18 mouse cellular contexts compared by ENCODE assay signal in the genomic region with DNA sequence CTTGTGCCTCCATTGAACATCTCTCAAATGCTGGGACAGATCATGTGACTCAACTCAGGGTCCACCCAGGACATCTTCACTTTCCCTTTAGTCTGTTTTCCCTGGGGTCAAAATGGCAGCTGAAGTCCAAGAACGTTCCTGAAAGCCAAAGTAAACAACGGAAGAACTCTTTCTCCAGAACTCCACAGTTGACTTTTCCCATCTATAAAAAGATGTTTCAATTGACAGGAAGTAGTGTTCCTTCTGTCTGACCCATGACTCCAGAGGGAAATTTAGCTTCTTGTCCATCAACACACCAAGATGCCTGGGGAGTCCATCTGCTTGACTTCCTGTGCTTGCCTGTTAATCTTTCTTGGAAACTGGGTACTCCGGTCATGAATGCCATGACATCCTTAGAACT.
A peak's percentile ranks its signal among the peaks of the same experiment; 100 is the strongest.
DNase-seq lines count a peak whose midpoint lies in the region.
"Had no signal": no experiment of that assay in that cellular context is flagged by ENCODE, and none has a peak within 500 bp of the region (broad histone marks: within the 10 kb centered on the region; RNA-seq: fewer than 3 reads in every experiment).

No protein-coding gene starts in this region.

- H3K4me3 ChIP-seq in heart, embryonic 10.5 days = no peak overlapping the region
- H3K4me3 ChIP-seq: embryonic facial prominence, embryonic 10.5 days; heart, embryonic 13.5 days; hindbrain, embryonic 12.5 days had no signal

- peak; percentile 94 for DNase-seq in heart, adult 11 months
- no peak for DNase-seq in heart, embryonic 10.5 days (ENCODE audit: low spot score)
- peak; percentile 20 for DNase-seq in kidney, adult 9 months
- DNase-seq in kidney, adult 18-20 months = no peak
- DNase-seq in lung, postnatal 10 days = peak; percentile 20
- DNase-seq in lung, adult 18-20 months = no peak
- DNase-seq in skeletal muscle tissue, adult 2 months (ENCODE audit: low read depth, low spot score) = peak; percentile 21
- DNase-seq: adrenal gland, adult 2 months; adrenal gland, postnatal 25 days; cerebellum, adult 2 months; cerebellum, postnatal 10 days; gastrocnemius, postnatal 14 days; heart, postnatal 36 days had no signal

- H3K36me3 ChIP-seq in heart, embryonic 10.5 days = no peaks in the 10 kb centered on the region
- H3K36me3 ChIP-seq: embryonic facial prominence, embryonic 10.5 days; heart, embryonic 13.5 days; hindbrain, embryonic 12.5 days had no signal

- no peaks in the 10 kb centered on the region for H3K9me3 ChIP-seq in heart, embryonic 10.5 days
- H3K9me3 ChIP-seq: heart, embryonic 13.5 days; hindbrain, embryonic 12.5 days had no signal

- H3K27me3 ChIP-seq in heart, embryonic 10.5 days (ENCODE audit: insufficient read depth, poor library complexity, severe bottlenecking) = 0 out of 2 replicates have a peak, but pooled peaks cover 5% of the 10 kb centered on the region
- H3K27me3 ChIP-seq: CH12.LX; heart, embryonic 13.5 days; hindbrain, embryonic 12.5 days; Patski had no signal

- H3K27ac ChIP-seq in heart, embryonic 10.5 days = no peak overlapping the region
- H3K27ac ChIP-seq: embryonic facial prominence, embryonic 10.5 days; heart, embryonic 13.5 days; hindbrain, embryonic 12.5 days had no signal

- H3K4me1 ChIP-seq in heart, embryonic 10.5 days = peaks cover 34% of the 10 kb centered on the region

- 76% methylated on average over 3 of the region's 3 CpGs for WGBS in heart, embryonic 10.5 days

Comparison
In these comparisons a context has a peak if more than half of its experiments do, and no peak if none do; other contexts are left out.
1. DNase-seq: peak in heart, adult 11 months (single experiment), kidney, adult 9 months (single experiment), lung, postnatal 10 days (single experiment) and skeletal muscle tissue, adult 2 months (single experiment); none in heart, embryonic 10.5 days (single experiment), kidney, adult 18-20 months (single experiment) and lung, adult 18-20 months (0 of 2).